Mouse (Mus musculus) liver, embryonic 13.5 days (tissue): ENCODE results near the gene Dlst. TPM values are rescaled to one million over a fixed set of nuclear protein-coding genes. Genes with fewer than 3 reads are reported as not detected.

Experiments used
- ATAC-seq: fragments of 200-750 bp; cut with Nextera tagmentation; 2 replicates; pipeline ENCODE4 v1.8.0; 2017; ENCODE audit warnings: low read depth, mild to moderate bottlenecking, moderate number of reproducible peaks, moderate library complexity
- DNase-seq: peaks from one replicate; pipeline ENCODE4 v3.0.0; 2022
- H3K27ac ChIP-seq: fragments of 300-500 bp; sonication (generic); 2 replicates; pipeline ENCODE4 v1.5.1; 2015; ENCODE audit warnings: moderate library complexity, mild to moderate bottlenecking, inconsistent platforms
- H3K27me3 ChIP-seq: fragments of 300-500 bp; sonication (generic); 2 replicates; pipeline ENCODE4 v1.6.1; 2015; ENCODE audit warnings: mild to moderate bottlenecking, inconsistent platforms
- H3K36me3 ChIP-seq: fragments of 300-500 bp; sonication (generic); 2 replicates; pipeline ENCODE4 v1.6.1; 2015; ENCODE audit warnings: mild to moderate bottlenecking, inconsistent platforms
- H3K4me1 ChIP-seq: fragments of 300-500 bp; sonication (generic); replicated peaks from 2 replicates; pipeline ENCODE4 v1.6.1; 2015; ENCODE audit warnings: inconsistent platforms
- H3K4me2 ChIP-seq: fragments of 300-500 bp; sonication (generic); 2 replicates; pipeline ENCODE4 v1.6.1; 2015; ENCODE audit warnings: inconsistent platforms, mild to moderate bottlenecking, moderate library complexity
- H3K4me3 ChIP-seq: fragments of 300-500 bp; sonication (generic); replicated peaks from 2 replicates; pipeline ENCODE4 v1.5.1; 2015; ENCODE audit warnings: mild to moderate bottlenecking, inconsistent platforms
- H3K9ac ChIP-seq: fragments of 300-500 bp; sonication (generic); 2 replicates; pipeline ENCODE4 v1.6.1; 2015; ENCODE audit warnings: mild to moderate bottlenecking, inconsistent platforms
- H3K9me3 ChIP-seq: fragments of 300-500 bp; sonication (generic); replicated peaks from 2 replicates; pipeline ENCODE4 v1.6.1; 2016; ENCODE audit warnings: inconsistent platforms
- WGBS: fragments of 180-500 bp; shearing (Covaris S2); methylation state at CpG from one replicate; pipeline ENCODE4 v1.1.7; 2015; ENCODE audit not compliant: insufficient replicate concordance; 5-methylcytosine and 5-hydroxymethylcytosine counted together
- polyA plus RNA-seq: library from polyadenylated mRNA; unstranded; fragments of >200 nt; fragmentation: Nextera tagmentation; extraction: Ambion mirVana; gene quantifications from 2 replicates; pipeline ENCODE4 v1.2.1, GENCODE M21; 2015

The Dlst gene
- polyA plus RNA-seq = 80.7 and 93.4 TPM in 2 replicates

- peaks cover 24% of the 10 kb centered on the region for H3K36me3 ChIP-seq
- H3K27ac ChIP-seq = peak within 1 kb of the TSS; percentile 91
- no peaks in the 10 kb centered on the region for H3K27me3 ChIP-seq
- H3K9ac ChIP-seq = peak within 1 kb of the TSS; percentile 97
- ATAC-seq (peak; percentile 93), DNase-seq (peak; percentile 85)
- peak within 1 kb of the TSS; percentile 83 for H3K4me2 ChIP-seq
- peaks cover 60% of the 10 kb centered on the region for H3K4me1 ChIP-seq
- H3K9me3 ChIP-seq = no peaks in the 10 kb centered on the region
- peak within 1 kb of the TSS; percentile 99 for H3K4me3 ChIP-seq
- WGBS = under 1% methylated on average over 83 of the region's 83 CpGs
Observed at GRCm38 (mm10) chr12:85110698-85111592, at the start of gene Dlst, which contains the start of gene Prox2. Gene Dlst, plus strand, starts transcription at chr12:85110833. Gene Prox2, minus strand, starts transcription at chr12:85110759.

GRCm38 (mm10) chr12:85071043-85071442 lies 39.6 kb upstream of the Dlst start:
- ATAC-seq = no peak

GRCm38 (mm10) chr12:85077100-85077499 lies 33.5 kb upstream of the Dlst start:
- 76% methylated on average over 3 of the region's 3 CpGs for WGBS
- no peak for ATAC-seq
- H3K36me3 ChIP-seq = peaks cover 13% of the 10 kb centered on the region

More at GRCm38 (mm10) chr12:85071043-85071442, 39.6 kb upstream of the Dlst start:
- peaks cover 37% of the 10 kb centered on the region for H3K36me3 ChIP-seq
- H3K27me3 ChIP-seq = no peaks in the 10 kb centered on the region
- DNase-seq = no peak
- H3K4me3 ChIP-seq = no peak overlapping the region
- no peaks in the 10 kb centered on the region for H3K4me1 ChIP-seq
- no peaks in the 10 kb centered on the region for H3K9me3 ChIP-seq
- no peak overlapping the region for H3K9ac ChIP-seq
- no peak overlapping the region for H3K4me2 ChIP-seq
- H3K27ac ChIP-seq = no peak overlapping the region

GRCm38 (mm10) chr12:85084257-85084656 lies 26.4 kb upstream of the Dlst start:
- H3K4me3 ChIP-seq = no peak overlapping the region
- 0 out of 2 replicates have a peak, but pooled peaks cover 6% of the 10 kb centered on the region for H3K4me1 ChIP-seq
- no peaks in the 10 kb centered on the region for H3K27me3 ChIP-seq
- no peak overlapping the region for H3K4me2 ChIP-seq
- DNase-seq (no peak), ATAC-seq (no peak)
- H3K9me3 ChIP-seq = 0 out of 2 replicates have a peak, but pooled peaks cover under 1% of the 10 kb centered on the region
- peaks cover 19% of the 10 kb centered on the region for H3K36me3 ChIP-seq
- WGBS = 31% methylated on average over 2 of the region's 2 CpGs
- H3K27ac ChIP-seq = no peak overlapping the region
- H3K9ac ChIP-seq = no peak overlapping the region

More at GRCm38 (mm10) chr12:85077100-85077499, 33.5 kb upstream of the Dlst start:
- no peaks in the 10 kb centered on the region for H3K27me3 ChIP-seq
- no peaks in the 10 kb centered on the region for H3K9me3 ChIP-seq
- H3K9ac ChIP-seq = no peak overlapping the region
- no peaks in the 10 kb centered on the region for H3K4me1 ChIP-seq
- DNase-seq = no peak
- no peak overlapping the region for H3K27ac ChIP-seq
- H3K4me3 ChIP-seq = no peak overlapping the region
- no peak overlapping the region for H3K4me2 ChIP-seq

GRCm38 (mm10) chr12:85084941-85085340 lies 25.7 kb upstream of the Dlst start:
- H3K9ac ChIP-seq = no peak overlapping the region
- 73% methylated on average over 4 of the region's 4 CpGs for WGBS
- H3K4me1 ChIP-seq = peaks cover 8% of the 10 kb centered on the region; the same call in 1 of the 2 replicates
- H3K9me3 ChIP-seq = 0 out of 2 replicates have a peak, but pooled peaks cover 2% of the 10 kb centered on the region
- peaks cover 25% of the 10 kb centered on the region for H3K36me3 ChIP-seq
- no peak for ATAC-seq
- no peak overlapping the region for H3K4me2 ChIP-seq
- DNase-seq = no peak
- no peak overlapping the region for H3K27ac ChIP-seq
- H3K4me3 ChIP-seq = no peak overlapping the region
- no peaks in the 10 kb centered on the region for H3K27me3 ChIP-seq

- no peak for DNase-seq
- Histone ChIP-seq H3K27me3 (no peaks in the 10 kb centered on the region), H3K27ac (no peak overlapping the region), H3K4me1 (peaks cover 29% of the 10 kb centered on the region), H3K4me3 (no peak overlapping the region), H3K9ac (no peak overlapping the region), H3K36me3 (peaks cover 25% of the 10 kb centered on the region), H3K4me2 (no peak overlapping the region), H3K9me3 (0 out of 2 replicates have a peak, but pooled peaks cover 2% of the 10 kb centered on the region)
- ATAC-seq = no peak
- 85% methylated on average over 12 of the region's 12 CpGs for WGBS
Observed at GRCm38 (mm10) chr12:85087845-85088244, 22.8 kb upstream of the Dlst start.

GRCm38 (mm10) chr12:85091190-85091589 lies 19.4 kb upstream of the Dlst start:
- Histone ChIP-seq H3K4me1 (peaks cover 30% of the 10 kb centered on the region), H3K4me3 (no peak overlapping the region), H3K9me3 (0 out of 2 replicates have a peak, but pooled peaks cover 2% of the 10 kb centered on the region), H3K36me3 (peaks cover 25% of the 10 kb centered on the region), H3K27me3 (no peaks in the 10 kb centered on the region), H3K9ac (no peak overlapping the region), H3K4me2 (no peak overlapping the region), H3K27ac (no peak overlapping the region)
- 23% methylated on average over 3 of the region's 3 CpGs for WGBS
- ATAC-seq = peak; percentile 79
- peak; percentile 16 for DNase-seq

GRCm38 (mm10) chr12:85092214-85092613 lies 18.4 kb upstream of the Dlst start:
- Histone ChIP-seq H3K36me3 (peaks cover 25% of the 10 kb centered on the region), H3K27ac (no peak overlapping the region), H3K4me3 (no peak overlapping the region), H3K9me3 (0 out of 2 replicates have a peak, but pooled peaks cover 2% of the 10 kb centered on the region), H3K4me2 (no peak overlapping the region), H3K27me3 (no peaks in the 10 kb centered on the region), H3K9ac (no peak overlapping the region), H3K4me1 (peaks cover 31% of the 10 kb centered on the region)
- 2% methylated on average over 3 of the region's 3 CpGs for WGBS
- ATAC-seq = no peak
- peak; percentile 48 for DNase-seq

- Histone ChIP-seq H3K27me3 (no peaks in the 10 kb centered on the region), H3K4me3 (no peak overlapping the region), H3K27ac (no peak overlapping the region), H3K9me3 (0 out of 2 replicates have a peak, but pooled peaks cover 2% of the 10 kb centered on the region), H3K4me1 (peaks cover 35% of the 10 kb centered on the region), H3K9ac (no peak overlapping the region), H3K36me3 (peaks cover 8% of the 10 kb centered on the region), H3K4me2 (no peak overlapping the region)
- WGBS = 28% methylated on average over 14 of the region's 14 CpGs
- ATAC-seq (no peak), DNase-seq (no peak)
Observed at GRCm38 (mm10) chr12:85094010-85094409, 16.6 kb upstream of the Dlst start.

GRCm38 (mm10) chr12:85094706-85095105 lies 15.9 kb upstream of the Dlst start:
- Histone ChIP-seq H3K36me3 (peaks cover 2% of the 10 kb centered on the region; the same call in 1 of the 2 replicates), H3K4me1 (peaks cover 35% of the 10 kb centered on the region), H3K4me2 (no peak overlapping the region), H3K4me3 (no peak overlapping the region), H3K9me3 (no peaks in the 10 kb centered on the region), H3K9ac (no peak overlapping the region), H3K27me3 (no peaks in the 10 kb centered on the region), H3K27ac (no peak overlapping the region)
- no peak for ATAC-seq
- WGBS = 89% methylated on average over 10 of the region's 10 CpGs
- no peak for DNase-seq

GRCm38 (mm10) chr12:85095146-85095545 lies 15.5 kb upstream of the Dlst start:
- Histone ChIP-seq H3K36me3 (no peaks in the 10 kb centered on the region), H3K4me3 (no peak overlapping the region), H3K27me3 (no peaks in the 10 kb centered on the region), H3K4me1 (peaks cover 31% of the 10 kb centered on the region), H3K9me3 (no peaks in the 10 kb centered on the region), H3K4me2 (no peak overlapping the region), H3K27ac (no peak overlapping the region), H3K9ac (no peak overlapping the region)
- 81% methylated on average over 11 of the region's 11 CpGs for WGBS
- DNase-seq = no peak
- ATAC-seq = no peak
